Mouse (Mus musculus) urinary bladder, postnatal 36 days (tissue): ENCODE results near the gene Rita1.

ENCODE experiments used
- DNase-seq, 2 experiments: peaks; one replicate each; pipeline ENCODE4 v3.0.0; 2022; ENCODE audit warnings: low spot score in 2 of 2, mixed read lengths in 1 of 2

Rita1 gene

GRCm38 (mm10) chr5:120612442-120612821, at the start of gene Rita1, which contains the start of gene Ddx54:
Gene Rita1, minus strand, starts transcription at chr5:120612589.
Gene Ddx54, plus strand, starts transcription at chr5:120612739.
- peak; percentile 96 for DNase-seq

- no peak for DNase-seq
Measured at GRCm38 (mm10) chr5:120660816-120661215, 48.4 kb upstream of the Rita1 start.

GRCm38 (mm10) chr5:120656281-120656751, 43.9 kb upstream of the Rita1 start:
- DNase-seq = no peak

DNA sequence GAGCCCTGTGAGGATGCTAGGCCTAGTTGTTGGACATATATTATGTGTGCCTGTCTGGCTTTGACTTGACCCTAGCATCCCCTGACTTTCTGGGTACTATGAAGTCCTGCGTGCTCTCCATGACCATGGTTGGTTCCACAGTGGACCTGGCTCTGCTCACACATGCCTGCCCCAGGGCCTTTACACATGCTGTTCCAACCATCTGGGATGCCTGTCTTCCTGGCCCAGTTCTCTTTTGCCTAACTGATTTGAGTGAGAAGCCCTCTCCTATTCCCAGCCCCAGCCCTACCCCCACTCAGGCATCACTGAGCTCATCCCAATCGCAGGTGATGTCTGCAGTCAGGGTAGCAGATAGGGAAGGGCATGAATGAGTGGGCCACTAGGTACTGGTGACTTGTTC, 41.5 kb upstream of the Rita1 start:
- DNase-seq = no peak

GRCm38 (mm10) chr5:120652915-120653701, 40.7 kb upstream of the Rita1 start:
- no peak for DNase-seq

- DNase-seq = no peak
Measured at GRCm38 (mm10) chr5:120651230-120651629, 38.8 kb upstream of the Rita1 start.

DNA sequence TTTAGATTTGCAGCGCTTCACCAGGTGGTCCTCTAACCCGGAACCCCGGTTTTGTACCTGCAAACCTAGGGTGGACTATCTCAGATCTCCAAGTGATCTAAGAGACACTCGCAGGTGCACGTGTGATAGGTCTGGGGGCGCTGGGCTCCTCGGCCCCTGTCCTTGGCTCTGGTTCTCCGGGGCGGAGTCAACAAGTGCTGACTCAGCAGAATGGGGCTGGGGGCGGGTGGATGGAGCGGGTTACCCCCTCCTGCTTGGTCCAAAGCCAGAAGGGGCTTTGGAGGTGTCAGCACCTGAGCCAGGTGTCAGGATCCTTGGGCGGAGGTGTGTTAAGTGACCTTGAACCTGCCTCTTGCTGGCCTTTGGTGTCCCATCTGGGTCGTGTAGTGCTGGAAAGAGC, 37.5 kb upstream of the Rita1 start:
- no peak for DNase-seq

DNA sequence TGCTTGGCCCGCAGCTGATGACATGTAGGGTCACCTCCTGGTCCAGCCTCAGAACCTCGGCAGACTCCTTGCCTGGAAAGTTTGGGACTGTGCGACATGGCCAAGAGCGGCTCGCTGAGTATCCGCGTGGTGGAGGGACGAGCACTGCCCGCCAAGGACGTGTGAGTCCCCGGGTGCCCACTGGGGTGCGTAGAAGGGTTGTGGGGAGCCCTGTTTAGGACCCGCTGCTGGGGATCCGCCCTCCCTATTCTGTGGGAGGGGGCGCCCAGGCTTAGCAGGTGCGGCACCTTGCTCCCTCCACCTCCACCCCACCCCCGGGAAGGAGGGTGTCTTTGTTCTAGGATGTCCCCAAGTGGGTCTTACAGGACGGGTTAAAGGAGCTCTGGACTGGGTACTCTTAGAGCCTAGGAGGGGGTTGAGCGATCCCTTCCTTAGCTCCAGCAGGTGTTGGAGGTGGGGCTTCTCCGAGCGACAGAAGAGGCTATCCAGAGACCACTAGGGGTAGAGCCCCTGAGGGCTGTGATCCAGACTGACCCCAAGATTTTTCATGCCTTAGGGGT, 37.1 kb upstream of the Rita1 start:
- DNase-seq = no peak

DNA sequence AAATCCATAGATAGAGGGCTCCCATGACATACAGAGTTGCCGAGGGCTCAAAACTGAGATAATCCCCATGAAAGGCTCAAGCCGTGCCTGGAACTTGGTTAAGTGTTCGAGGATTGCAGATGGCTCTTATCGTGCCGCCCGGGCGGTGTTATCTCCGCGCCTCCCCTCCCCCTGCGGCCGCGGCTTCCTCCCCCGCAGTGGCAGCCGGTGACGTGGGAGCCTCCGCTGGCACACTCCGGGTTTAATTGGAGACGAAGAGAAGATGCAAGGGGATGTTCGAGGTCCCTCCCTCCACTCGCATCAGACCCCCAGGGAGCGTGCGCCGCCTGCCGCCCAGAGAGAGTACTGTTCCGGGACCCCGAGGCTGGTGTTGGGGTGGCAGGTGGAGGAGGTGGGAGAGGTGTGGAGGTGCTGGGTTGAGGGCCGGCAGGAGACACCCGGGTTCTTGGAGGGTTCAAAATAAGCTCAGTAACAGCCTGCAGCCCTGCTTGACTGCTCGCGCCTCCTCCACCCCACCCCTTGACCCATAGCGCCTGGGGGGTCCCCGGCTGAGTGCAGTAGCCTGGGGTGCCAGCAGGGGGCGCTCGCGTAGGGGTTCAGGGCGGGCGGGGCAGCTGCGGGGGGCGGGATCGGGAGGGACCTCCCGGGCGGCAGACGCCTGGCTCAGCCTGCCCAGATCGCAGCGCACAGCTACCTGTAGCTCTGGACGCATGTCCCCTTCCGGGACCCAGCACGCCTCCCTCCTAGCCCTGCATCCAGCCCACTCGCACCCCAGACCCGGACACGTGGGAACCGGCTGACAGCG, 36.4 kb upstream of the Rita1 start, which contains the start of gene Rasal1:
Rasal1 (plus strand) TSS at position 244 of the 805 bp plus-strand sequence.
- DNase-seq = peak in 1 of 2 experiments; percentile 15

DNA sequence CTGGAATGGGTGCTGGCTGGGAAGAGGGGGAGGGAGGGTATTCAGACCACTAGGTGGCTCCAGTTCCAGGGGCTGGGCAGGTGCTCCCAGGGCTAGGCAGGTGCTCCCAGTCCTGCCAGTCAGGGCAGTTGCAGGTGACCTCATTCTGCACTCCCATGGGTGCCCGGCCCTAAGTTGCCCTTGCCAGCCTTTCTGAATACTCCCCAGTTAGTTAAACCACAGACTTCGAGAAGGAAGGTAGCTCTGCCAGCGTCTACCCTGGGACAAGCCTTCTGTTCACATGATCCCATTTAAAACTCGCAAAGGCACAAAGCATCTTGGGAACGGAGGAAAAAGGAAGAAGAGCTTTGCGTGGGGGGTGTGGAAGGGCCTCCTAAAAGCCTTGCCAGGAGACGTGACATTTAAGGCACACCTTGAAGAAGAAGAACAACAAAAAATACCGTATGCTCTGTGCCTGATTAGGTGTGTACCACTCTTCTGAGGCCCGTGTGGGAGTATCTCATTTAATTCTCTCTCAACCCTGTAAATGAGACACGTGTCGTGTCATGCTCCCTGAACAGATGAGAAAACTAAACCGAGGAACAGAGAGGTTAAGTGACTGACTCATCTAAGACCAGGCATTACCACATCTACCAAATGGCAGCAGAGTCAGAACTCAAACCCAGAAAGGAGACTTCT, 35.6 kb upstream of the Rita1 start:
- DNase-seq = no peak

DNA sequence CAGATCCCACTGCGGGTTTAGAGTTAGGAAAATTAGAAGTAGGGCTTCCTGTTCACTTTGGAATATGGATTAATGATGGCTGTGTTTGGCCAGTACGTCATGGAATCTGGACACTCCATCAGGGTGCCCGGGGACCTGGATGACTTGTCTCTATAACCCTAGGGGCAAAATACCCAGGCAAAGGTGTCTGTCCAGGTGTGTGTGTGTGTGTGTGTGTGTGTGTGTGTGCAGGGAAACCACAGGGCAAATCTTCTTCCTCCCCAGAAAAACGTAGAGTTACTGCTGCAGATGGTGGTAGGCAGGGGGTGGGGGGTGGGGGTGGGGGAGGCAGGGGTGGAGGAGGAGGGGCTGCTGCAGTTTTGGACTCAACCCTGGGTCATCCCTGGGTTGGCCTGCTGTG, 35.0 kb upstream of the Rita1 start:
- DNase-seq = no peak

- DNase-seq = no peak
Measured at GRCm38 (mm10) chr5:120645851-120646250, 33.5 kb upstream of the Rita1 start.

GRCm38 (mm10) chr5:120644227-120644626, 31.8 kb upstream of the Rita1 start:
- no peak for DNase-seq

DNA sequence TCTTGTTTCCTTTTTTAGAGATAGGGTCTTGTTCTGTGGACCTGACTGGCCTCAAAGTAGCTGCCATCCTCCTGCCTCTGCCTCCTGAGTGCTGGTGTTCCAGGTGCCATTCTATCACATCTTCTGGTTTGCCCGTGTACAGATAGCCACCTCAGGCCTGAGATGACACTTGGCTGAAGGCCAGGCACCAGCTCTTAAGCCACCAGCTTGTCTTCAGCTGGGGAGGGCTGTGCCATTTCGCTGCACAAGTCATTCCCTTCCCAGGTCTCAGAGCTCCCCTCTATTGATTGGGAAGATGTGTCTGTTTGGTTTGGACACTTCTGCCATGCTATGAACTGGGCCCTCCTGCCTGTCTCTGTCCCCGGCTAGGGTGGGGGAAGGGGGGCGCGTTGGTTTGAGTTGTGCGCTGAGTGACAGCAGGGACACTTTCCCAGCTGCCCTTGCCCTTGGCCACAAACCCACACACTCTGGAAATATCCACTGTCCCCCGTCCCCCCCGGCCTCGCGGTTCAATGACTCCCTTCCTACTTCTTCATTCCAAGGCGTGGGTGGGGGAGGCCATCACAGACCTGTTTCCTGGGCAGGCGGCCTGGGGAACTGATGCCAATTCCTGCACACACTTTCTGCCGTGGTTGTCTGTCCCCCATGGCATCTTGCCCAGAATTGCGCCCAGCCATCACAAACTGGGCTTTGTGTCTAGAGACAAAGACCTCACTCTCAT, 31.1 kb upstream of the Rita1 start:
- DNase-seq = no peak

DNA sequence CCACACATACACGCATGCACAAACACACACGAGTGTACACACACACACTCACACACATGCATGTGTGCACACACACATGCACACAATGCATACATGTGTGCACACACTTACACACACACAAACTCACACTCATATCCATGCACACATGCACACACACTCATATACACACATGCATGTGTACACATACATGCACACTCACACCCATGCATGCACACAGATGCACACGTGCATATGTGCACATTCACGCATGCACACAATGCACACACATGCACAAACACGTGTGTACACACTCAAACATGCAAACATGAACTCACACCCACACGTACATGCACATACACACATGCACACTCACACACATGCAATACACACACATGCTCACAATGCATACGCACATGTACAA, 27.7 kb upstream of the Rita1 start:
- DNase-seq = no peak

- DNase-seq = no peak
Measured at GRCm38 (mm10) chr5:120635633-120636032, 23.2 kb upstream of the Rita1 start.

GRCm38 (mm10) chr5:120634860-120635259, 22.5 kb upstream of the Rita1 start:
- DNase-seq = no peak

DNA sequence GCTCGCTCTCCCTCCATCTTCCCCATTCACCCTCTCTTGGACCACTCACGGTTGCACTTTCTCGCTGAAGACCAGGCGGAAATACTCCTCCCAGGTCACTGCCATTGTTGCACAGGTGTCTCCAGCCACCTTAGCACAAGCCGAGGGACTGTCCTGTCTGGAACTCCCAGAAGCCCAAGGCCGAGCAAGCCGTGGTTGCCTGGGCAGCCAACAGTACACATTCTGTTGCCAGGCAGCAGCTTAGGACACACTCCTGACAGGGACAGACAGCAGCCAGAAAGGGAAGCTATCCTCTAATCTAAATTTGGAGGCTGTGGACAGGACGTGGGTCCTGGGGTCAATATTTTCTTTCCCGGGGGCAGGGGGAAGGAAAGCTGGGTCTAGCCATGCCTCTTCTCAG, 21.7 kb upstream of the Rita1 start, which contains the start of gene Cfap73:
Cfap73 (minus strand) TSS at position 105 of the 400 bp plus-strand sequence.
- DNase-seq = no peak

DNA sequence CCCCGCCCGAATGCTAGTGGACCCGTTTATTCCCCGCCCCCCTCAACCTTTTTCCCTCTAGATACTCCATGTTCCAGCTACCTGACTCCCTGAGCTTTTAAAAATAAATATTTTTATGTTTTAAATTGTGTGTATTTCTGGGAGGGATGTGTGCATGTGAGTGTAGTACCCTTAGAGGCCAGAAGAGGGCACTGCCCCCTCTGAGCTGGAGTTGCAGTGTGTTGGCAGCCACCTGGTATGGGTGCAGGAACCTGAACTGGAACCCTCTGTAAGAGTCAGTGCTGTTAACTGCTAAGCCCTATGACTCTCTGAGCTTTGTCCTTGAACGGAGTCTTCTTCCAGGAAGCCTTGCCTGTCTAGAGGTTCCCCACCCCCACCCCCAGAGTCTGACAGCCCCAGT, 19.5 kb upstream of the Rita1 start:
- no peak for DNase-seq

DNA sequence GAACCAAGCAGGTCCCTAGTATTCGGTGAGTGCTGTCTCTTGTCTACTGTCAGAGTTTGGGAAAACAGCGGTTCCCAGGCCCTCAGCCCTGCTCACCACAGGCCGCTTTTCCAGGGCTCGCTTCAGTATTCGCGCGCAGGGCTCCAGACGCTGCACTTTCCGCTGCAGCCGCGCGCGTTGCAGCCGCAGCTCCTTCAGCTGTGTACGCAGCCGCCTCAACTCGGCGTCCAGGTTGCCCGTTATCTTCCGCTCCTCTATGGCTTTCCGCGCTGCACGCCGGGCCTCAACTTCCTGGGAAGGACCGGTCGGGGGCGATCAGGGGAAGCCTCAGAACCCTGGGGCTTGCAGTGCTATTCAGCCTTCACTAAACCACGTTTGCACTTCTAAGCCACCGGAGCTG, 18.7 kb upstream of the Rita1 start:
- DNase-seq = no peak

DNA sequence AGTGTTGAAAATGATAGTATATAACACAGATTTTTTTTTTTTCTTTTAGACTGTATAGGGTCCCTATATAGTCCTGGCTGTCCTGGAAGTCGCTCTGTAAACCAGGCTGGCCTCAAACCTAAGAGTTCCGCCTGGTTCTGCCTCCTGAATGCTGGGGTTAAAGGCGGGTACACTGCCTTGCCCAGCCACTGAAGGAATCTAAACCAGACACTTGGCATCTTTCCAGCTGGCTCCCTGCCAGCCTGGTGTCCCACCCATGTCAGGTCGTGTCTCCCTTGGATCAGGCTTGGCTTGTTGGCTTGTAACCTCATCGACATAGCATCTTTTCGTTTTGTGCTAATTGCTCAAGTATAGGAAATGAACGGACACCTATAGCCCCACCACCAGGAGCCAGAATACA, 16.2 kb upstream of the Rita1 start:
- DNase-seq = no peak
